15 mouse cellular contexts compared by ENCODE assay signal in genomic region chr2:144373063-144373462, GRCm38 (mm10). TPM values are rescaled to one million over a fixed set of nuclear protein-coding genes. Genes with fewer than 3 reads are reported as not detected.
"Had no signal": no experiment of that assay in that cellular context is flagged by ENCODE, and none has a peak within 500 bp of the region (broad histone marks: within the 10 kb centered on the region; RNA-seq: fewer than 3 reads in every experiment).

No protein-coding gene starts in this region.

- DNase-seq: kidney, adult 8-10 months; kidney, postnatal 36 days; lung, adult 2 months; lung, postnatal 4 days; thymus, postnatal 36 days had no signal

- H3K4me3 ChIP-seq: hindbrain, embryonic 15.5 days; limb, embryonic 10.5 days; liver, embryonic 15.5 days; midbrain, embryonic 10.5 days; midbrain, embryonic 15.5 days; neural tube, embryonic 12.5 days; stomach, embryonic 15.5 days had no signal

- H3K27ac ChIP-seq: hindbrain, embryonic 15.5 days; limb, embryonic 10.5 days; liver, embryonic 15.5 days; midbrain, embryonic 10.5 days; midbrain, embryonic 15.5 days; neural tube, embryonic 12.5 days; stomach, embryonic 15.5 days had no signal

RNA-seq across cellular contexts. Expression of gene Pet117, which starts 4.3 kb away (rescaled TPM):
- total RNA-seq: megakaryocyte, adult 5-6 weeks; monocyte, adult 5-6 weeks; neutrophil, adult 5-6 weeks had no signal

RNA-seq across cellular contexts. Expression of gene Ovol2, which starts 41.1 kb away (rescaled TPM):
- total RNA-seq: megakaryocyte, adult 5-6 weeks; monocyte, adult 5-6 weeks; neutrophil, adult 5-6 weeks had no signal
